Mouse (Mus musculus): Measurements from ENCODE around the gene Heatr5b. TPM values are rescaled to one million over a fixed set of nuclear protein-coding genes. Genes with fewer than 3 reads are reported as not detected.
"Not testable (repeated sequence)": the region's sequence is repeated elsewhere in the genome, so short reads cannot be mapped to it uniquely, and the experiment has no call there.

The Heatr5b gene
- 10 to 100 TPM; 49.5 to 53.4 TPM for total RNA-seq (2021)
- long read RNA-seq, experiment 1, full-length matches to known transcripts, result 15 of 22 reads
- long read RNA-seq, experiment 1, partial matches to known transcripts, result 6 of 22 reads
- long read RNA-seq, experiment 1, other reads (novel, unspliced or antisense), result 1 of 22 reads
- long read RNA-seq, experiment 2, full-length matches to known transcripts, result 1 of 12 reads
- long read RNA-seq, experiment 2, partial matches to known transcripts, result 9 of 12 reads
- long read RNA-seq, experiment 2, other reads (novel, unspliced or antisense), result 2 of 12 reads

DNA sequence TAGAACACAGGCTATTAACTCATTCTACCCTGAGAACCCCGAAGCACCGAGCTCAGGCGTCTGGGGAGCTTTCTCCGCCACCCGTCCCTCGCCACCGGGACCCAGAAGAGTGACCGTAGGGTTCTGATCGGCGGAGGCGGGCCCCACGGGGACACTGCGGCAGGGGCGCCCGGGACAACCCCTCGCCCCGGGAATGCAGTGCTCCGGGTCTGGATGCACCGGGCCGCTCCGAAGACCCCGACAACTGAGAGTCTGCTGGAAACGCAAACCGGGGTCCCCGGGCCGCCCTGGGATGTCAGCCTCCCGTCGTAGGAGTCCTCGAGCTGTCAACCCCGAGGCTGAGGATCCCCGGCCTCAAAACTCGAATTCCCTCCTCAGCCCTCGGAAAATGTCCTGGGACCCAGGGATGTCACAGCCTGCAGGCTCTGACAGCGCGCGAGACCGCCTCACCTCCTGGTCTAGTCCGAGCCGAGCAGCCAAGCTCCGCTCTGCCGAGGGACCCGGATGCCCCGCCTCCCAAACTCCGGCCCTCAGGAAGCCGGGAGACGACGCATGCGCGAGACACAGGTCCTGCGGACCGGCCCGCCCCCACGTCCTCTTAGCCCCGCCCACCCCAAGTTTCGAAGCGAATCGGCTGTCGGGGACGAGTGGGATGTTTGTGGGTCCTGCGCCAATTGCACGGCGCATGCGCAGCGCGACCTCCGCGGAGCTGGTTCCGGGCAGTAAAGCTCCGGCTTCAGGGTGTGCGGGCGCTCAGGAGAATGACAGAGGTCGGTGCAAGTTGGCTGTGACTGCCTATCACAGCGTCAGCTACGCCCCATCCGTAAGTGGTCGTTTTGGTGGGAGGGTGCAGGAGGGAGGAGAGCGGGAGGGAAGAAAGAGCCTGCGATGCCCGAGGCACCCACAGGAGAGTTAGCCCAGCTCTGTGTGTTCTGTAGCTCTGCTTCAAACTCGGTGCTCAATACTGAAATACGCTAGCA, at the start of gene Heatr5b, which contains the start of gene Gpatch11:
Heatr5b (minus strand) TSS at position 509 of the 980 bp plus-strand sequence.
Gpatch11 (plus strand) TSS at position 712 of the 980 bp plus-strand sequence.
- DNase-seq (ENCODE audit: low spot score in 2 of 2), result peak; percentile 99

DNA sequence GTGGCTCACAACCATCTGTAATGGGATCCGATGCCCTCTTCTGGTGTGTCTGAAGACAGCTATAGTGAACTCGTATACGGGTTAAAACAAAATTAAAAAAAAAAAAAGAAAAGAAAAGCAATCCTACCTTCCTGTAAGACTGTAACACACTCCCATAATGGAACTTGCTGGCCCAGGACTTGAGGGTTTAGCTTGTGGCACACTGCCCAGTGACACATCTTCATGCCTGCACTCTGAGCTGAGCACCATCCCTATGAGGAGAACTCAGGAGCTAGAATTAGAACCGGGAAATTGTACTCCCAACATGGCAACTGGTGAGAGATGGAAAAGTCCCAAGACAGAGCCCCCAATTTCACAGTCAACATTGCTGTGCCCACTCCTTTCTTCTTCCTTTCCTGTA, 48.1 kb upstream of the Heatr5b start:
- no peak for DNase-seq (ENCODE audit: low spot score in 2 of 2)

DNA sequence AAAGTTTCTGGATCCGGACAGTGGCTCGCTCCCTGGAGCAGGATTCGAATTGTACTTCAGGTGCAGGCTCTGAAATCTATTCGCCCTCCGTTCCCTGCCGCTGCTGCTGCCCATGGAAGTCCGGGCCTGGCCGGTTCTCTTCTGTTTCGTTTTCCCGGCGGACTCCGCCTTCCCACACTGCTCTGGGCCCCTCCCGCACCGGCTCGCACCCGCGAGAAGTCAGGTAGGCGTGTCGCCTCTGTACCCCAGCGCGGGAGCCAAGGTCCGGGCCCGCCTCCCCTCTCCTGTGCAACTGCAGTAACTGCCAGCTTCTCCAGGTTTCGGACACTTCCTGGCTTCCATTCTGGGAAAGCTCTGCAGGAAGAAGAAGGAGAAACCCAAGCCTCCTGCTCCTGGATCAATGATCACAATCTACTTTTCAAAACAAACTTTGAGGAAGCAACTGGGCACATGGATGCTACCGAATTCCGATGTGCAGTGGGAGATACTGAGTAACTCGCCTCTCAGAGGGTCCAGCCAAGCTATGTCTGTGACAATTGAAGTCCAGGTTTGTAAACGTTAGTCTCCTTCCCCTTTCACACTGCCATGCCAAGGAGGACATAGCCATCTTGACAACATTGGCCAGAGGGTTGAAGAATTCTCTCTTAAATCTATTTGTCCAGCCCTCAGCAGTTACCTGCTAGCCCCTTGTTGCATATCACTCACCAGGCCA, 47.4 kb upstream of the Heatr5b start, which contains the start of gene Eif2ak2:
Eif2ak2 (minus strand) TSS at position 173 of the 712 bp plus-strand sequence.
- DNase-seq (ENCODE audit: low spot score in 2 of 2), result peak; percentile 41 to 65

DNA sequence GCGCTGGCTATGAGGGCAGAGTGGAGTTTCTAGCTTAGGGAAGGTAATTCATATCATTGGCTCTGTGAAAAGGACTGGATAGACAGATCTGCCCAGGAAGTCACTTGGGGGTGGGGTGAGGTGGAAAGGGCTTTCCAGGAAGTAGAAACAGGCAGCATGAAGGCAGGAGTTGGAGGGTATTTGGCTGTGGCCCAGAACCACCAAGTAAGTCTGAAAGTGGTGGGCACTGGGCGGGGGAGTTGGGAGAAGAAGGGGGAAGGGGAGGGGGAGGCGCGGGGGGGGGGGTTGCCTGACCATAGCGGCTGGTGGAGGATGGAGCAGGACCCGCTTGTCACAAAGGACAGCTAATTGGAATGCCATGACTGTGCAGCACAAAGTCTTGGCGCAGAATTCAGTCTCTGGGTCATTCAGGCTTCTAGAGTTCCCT, 46.7 kb upstream of the Heatr5b start:
- no peak for DNase-seq (ENCODE audit: low spot score in 2 of 2)

DNA sequence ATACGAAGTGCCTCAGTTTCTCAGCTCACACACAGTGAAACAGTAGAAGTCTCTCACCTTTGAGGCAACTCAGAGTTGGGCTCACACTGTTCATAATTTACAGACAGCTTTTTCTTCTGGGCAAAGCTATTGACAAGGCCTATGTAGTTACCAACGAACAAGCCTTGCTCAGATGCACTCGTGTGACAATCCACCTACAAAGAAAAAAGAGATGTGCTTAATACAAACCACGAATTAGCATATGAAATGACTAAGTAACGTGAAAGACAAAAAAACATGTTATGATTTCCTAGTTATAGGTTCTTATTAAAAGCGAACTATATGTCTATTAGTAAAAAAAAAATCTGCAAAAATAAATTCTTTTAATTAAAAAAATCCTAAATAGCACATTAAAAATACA, 38.7 kb upstream of the Heatr5b start:
- no peak for DNase-seq (ENCODE audit: low spot score in 2 of 2)

DNA sequence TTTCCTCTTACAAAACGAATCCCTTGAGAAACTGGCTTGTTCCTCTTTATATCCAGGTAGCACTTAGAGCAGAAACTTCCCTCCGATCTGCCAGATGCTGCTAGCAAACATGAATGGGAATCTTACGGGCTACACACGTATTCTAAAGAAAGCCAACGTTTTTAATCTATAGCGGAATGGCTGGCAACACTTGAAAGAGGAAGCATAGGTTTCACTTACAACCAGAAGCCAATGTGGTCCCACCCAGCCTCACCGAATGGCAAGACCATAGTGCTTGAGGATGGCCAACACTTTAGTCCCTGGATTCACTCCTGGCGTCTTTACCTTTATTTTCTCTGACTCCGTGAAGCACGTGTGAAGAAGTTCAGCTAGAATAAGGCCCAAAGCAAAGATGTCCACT, 21.1 kb upstream of the Heatr5b start:
- DNase-seq (ENCODE audit: low spot score in 2 of 2), result no peak

DNA sequence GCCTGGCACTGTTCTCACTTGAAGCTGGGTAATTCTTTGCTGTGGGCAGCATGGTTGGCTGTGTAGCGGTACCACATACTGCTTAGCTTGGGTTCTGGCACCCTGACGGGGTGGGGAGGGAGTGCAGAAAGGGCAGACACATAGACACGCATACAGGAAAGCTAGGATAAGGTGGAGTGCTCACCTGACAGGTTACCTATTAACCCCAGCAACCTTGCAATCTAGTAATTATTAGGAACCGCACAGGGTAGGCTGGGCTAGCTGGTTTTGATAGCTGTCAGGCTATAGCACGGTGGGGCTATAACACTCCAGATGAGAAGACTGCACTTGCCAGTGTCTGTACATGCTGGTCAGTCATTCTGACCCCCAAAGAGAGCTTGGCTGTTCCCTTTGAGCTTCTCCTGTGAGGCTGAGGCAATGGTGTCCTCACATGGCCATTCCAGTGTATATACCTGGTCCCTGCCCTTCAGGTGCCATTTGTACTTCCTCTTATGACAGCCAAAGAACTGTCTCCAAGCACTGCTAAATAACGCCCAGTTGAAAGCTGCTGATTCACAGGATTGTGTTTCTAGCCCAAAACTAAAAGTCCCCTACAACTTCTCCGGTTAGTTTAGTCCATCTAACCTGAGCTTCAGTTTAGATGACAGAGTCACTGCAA, 7.2 kb upstream of the Heatr5b start:
- DNase-seq (ENCODE audit: low spot score in 2 of 2), result no peak

DNA sequence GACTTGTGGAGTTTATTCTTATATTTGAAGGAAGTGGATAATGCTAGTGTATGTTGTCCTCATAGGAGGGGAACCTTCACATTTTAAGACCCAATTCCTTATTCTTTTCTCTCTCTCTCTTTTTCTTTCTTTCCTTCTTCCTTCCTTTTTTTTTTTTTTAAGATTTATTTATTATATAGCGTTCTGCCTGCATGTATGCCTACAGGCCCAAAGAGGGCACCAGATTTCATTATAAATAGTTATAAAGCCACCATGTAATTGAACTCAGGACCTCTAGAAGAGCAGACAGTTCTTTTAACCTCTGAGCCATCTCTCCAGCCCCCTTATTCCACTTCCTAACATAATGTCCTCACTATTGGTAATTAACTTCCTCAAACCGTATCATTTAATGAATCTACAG, 892 bp upstream of the Heatr5b start:
- no peak for DNase-seq (ENCODE audit: low spot score in 2 of 2)

DNA sequence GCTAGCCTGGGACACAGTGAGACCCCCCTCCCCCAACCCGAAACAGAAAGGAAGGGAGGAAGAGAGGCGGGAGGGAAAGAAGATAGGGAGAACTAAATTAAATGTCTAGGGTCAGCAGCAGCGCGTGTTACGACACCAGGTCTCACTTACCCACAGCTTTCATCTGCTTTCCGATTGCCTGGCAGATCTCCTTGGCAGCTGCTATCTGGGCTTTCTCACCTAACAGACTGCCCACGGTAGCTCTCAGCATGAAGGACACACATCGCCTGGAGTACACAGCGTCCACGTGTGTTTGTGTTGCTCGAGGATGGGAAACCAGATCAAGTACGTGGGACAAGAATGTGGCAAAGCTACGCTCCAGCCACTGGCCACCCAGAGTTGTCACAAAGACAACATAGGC, 10.8 kb downstream of the Heatr5b start:
- no peak for DNase-seq (ENCODE audit: low spot score in 2 of 2)

DNA sequence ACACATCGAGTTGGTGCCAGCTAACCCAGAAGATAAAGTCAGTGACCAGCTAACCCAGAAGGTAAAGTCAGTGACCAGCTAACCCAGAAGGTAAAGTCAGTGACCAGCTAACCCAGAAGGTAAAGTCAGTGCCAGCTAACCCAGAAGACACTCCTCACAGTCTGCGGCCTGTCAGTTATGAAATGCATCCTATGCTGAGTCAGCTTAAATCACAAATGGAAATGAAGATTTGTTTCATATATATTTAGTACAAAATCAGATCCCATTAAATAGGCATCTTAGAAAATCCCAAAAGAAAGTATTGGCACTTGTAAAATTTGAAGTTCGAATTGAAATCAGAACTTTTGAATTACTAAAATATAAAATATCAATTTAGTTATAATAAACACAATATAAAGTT, 25.6 kb downstream of the Heatr5b start:
- no peak for DNase-seq (ENCODE audit: low spot score in 2 of 2)

DNA sequence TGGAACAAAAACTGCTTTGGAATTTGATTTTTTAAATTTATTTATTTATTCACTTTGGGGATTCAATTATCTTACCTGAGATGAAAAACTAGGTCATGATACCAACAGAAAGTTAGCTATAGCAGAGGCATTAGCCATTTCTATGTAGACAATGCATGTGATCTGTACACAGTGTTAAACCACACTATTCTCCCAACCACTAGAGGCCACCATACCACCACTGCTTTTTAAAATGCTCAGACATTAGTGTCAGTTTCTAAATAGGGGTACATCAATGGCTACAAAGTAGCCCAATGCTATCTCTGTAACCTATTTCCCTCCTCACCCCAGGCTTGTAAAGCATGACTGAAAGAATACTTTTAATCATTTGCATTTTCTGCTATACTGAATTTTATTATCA, 26.1 kb downstream of the Heatr5b start:
- no peak for DNase-seq (ENCODE audit: low spot score in 2 of 2)

DNA sequence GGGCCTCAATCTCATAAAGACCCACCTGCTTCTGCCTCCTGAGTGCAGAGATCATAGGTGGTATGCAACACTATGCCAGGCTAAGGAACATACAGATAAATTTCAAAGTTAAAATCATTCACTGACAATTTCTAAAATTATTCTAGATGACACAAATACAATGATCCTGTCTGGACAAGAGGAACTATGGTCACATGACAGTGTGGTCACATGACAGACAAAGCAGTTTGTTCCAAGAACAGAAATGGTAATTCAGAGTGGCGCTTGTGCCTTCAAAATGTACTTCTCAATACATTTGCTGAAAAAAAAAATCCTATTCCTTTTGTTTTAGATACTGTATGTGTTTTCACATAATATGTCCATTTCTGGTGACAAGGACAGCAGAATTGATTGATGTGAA, 37.9 kb downstream of the Heatr5b start:
- DNase-seq (ENCODE audit: low spot score in 2 of 2), result no peak

DNA sequence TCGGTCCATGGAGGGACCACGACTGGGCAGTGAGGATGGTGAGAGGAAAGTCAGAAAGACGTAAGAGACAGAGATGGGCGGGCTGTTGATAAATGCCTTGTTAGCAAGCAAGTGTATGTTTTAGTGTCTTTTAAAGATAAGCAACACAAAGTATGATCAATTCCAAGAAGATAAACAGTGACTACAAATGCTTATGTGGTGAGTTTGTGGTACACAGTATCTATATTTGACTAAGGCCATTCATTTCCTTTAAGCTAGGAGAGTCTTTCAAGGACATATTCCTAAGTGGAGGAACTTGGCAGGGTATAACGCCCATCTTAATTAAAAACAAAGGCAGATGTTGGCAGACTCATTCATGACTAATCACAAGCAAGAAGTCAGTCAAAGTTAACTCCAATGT, 40.8 kb downstream of the Heatr5b start:
- DNase-seq (ENCODE audit: low spot score in 2 of 2), result no peak

DNA sequence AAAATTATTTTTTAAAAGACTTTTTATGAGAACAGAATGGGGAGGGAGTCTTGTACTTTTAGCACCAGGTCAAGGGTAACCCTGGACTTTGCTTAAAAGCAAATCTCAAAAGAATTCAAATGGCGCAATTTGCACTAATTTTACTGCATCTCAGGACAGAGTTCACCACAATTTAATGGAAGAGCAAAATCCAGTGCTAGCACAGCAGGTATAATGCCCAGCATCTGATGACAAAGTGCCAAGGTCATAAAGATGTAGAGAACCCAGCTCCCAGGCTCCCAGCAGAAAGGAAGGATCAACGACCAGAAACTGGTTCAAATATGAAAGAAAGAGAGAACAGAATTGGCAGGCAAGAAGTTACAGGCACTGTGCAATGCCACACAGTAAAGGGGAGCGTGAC, 43.0 kb downstream of the Heatr5b start:
- no peak for DNase-seq (ENCODE audit: low spot score in 2 of 2)

DNA sequence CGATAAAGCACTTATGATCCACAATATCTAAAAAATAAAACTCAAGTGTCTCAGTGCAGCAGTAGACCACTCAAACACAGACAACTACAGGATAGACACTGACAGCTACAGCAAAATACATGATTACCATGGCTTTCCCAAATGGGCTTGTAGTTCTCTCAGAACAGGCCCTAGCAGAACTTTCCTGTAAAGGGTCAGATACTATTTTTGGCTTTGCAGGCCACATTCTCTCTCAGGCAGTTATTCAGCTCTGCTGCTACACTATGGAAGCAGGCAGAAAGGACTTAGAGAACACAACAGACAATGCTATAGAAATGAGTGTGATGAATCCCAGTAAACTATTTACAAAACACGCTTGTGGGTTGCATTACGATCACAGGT, 43.5 kb downstream of the Heatr5b start:
- no peak for DNase-seq (ENCODE audit: low spot score in 2 of 2)

DNA sequence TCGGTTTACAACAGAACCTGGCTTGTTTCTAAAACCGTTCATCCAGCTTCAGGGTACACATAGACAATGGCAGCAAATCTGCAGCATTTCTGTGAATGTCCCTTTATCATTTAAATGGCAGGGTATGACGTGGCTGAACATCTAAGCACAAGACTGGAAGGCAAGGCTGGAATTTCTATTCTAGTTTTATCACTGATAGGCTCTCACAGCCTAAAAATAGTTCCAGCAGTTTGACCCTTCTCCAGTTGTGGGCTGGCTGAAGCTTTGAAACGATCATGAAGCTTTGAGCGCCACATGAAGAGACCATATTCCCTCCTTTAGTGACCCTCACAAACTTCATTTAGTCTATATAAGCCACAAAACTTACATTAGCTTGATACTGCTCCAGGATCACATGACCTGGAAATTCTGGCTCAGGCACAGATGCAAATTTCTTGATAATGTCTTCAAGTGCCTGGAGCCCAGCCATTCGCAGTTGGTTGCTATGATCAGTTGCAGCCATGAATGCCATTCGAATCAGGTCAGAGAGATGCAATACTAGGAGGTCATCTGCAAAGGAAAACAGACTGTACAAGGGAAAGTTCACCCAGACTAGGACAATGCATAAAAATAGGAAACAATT, 44.0 kb downstream of the Heatr5b start:
- DNase-seq (ENCODE audit: low spot score in 2 of 2), result no peak

DNA sequence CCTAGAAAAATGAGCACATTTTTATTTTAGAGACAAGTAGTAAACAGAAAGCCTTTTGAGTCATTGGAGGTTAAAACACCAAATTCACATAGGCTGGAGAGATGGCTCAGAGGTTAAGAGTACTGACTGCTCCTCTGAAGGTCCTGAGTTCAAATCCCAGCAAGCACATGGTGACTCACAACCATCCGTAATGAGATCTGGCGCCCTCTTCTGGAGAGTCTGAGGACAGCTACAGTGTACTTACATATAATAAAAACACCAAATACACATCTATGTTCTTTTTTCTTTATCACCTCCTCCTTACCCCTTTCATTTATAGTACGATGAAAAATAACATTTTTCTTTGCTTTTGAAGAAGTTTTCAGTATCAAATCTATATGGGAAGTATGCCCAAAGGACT, 46.9 kb downstream of the Heatr5b start:
- not testable (repeated sequence) for DNase-seq (ENCODE audit: low spot score in 2 of 2)

DNA sequence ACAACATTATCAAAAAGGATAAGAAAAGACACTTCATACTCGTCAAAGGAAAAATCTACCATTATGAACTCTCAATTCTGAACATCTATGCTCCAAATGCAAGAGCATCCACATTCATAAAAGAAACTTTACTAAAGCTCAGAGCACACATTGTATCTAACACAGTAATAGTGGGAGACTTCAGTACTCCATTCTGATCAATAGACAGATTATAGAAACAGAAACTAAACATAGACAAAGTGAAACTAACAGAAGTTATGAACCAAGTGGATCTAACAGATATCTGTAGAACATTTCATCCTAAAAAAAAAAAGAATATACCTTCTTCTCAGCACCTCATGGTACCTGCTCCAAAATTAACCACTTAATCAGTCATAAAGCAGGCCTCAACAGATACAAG, 56.4 kb downstream of the Heatr5b start:
- no peak for DNase-seq (ENCODE audit: low spot score in 2 of 2)

DNA sequence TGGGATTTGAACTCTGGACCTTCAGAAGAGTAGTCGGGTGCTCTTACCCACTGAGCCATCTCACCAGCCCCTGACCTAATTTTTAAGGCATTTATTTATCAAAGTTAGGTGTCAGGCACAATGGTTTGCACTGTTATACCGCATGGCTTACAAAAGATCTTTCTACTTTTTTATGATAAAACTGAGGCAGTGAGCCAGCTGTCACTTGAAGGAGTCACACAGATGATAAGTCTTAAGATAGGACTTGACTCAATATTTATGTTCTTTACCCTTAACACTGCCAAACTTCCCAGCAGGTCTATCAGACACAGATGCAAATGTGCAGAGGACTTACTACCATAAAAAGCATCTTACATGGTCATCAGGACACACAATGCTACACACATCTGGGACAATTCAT, 62.8 kb downstream of the Heatr5b start:
- DNase-seq (ENCODE audit: low spot score in 2 of 2), result no peak

DNA sequence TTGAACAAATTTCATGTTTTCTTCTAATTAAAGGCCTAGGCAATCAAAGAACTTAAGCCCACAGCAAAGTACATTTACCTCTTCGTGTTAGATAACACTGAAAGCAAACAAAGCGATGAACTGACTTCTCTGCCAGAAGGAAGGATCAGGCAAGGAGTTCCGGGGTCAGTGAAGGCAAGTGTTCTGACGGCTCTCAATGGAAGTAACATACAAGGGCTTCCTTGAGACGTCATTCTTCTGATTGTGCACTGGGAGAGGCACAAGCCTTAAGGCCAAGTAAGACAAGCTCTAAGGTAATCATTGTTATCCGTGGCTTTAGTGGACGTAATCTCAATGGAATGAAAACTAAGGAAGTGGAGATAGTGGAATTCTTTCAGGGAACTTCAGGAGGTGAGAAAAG, 64.2 kb downstream of the Heatr5b start:
- DNase-seq (ENCODE audit: low spot score in 2 of 2), result no peak

DNA sequence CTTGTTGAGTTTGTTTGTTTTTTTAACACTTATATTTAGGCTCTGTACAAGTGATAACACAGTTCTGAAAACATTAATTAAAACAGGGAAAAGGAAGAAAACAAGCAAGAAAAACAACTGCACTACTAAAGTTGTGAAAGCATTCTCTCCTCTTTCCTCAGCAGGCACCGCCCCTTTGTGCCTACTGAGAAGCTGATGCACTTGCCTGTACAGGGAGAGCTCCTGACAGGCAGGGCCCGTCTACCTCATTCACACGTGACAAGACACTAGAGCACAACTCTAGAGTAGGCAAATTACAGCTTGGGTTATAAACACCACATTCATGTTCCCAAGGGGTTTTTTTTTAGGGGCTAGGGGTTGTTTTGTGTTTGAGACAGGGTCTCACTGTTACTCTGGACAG, 65.8 kb downstream of the Heatr5b start:
- no peak for DNase-seq (ENCODE audit: low spot score in 2 of 2)
